Mouse (Mus musculus) thymus, postnatal 4 days (tissue): ENCODE data around the gene Fgf3.
A peak's percentile ranks its signal among the peaks of the same experiment; 100 is the strongest.
"Not testable (repeated sequence)": the region's sequence is repeated elsewhere in the genome, so short reads cannot be mapped to it uniquely, and the experiment has no call there.

ENCODE experiments used
- DNase-seq: peaks from one replicate; pipeline ENCODE4 v3.0.0; 2021

The Fgf3 gene

GRCm38 (mm10) chr7:144858702-144859101 is 20.8 kb downstream of the Fgf3 start:
- DNase-seq, result no peak

DNA sequence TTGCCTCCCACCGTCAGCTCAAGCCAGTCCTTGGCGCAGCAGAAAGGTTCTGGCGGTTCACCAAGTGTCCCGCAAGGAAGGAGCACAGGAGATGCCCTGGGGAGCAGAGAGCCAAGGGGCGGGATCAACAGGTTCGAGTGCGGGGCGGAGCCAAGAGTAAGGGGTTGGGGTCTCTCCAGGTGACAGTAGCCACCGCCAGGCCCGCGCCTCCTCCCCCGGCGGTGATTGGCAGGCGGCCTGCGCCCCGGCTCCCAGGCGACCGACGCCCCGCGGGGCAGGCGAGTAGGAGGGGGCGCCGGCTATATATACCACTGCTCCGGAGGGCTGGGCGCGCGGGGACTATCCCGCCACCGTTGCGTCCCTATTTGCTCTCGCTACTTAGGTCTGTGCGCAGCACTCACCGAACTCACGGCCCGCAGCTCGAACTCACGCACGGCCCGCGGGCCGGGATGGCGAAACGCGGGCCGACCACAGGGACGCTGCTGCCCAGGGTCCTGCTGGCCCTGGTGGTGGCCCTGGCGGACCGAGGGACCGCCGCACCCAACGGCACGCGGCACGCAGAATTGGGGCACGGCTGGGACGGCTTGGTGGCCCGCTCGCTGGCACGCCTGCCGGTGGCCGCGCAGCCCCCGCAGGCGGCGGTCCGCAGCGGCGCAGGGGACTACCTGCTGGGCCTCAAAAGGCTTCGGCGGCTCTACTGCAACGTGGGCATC is 23.3 kb downstream of the Fgf3 start:
- DNase-seq, result peak; percentile 12

- no peak for DNase-seq
Measured at GRCm38 (mm10) chr7:144861769-144862070, 23.8 kb downstream of the Fgf3 start.

- no peak for DNase-seq
Measured at GRCm38 (mm10) chr7:144862126-144862525, 24.2 kb downstream of the Fgf3 start.

- DNase-seq, result no peak
Measured at GRCm38 (mm10) chr7:144862712-144863111, 24.8 kb downstream of the Fgf3 start.

GRCm38 (mm10) chr7:144863196-144863595 is 25.3 kb downstream of the Fgf3 start:
- no peak for DNase-seq

DNA sequence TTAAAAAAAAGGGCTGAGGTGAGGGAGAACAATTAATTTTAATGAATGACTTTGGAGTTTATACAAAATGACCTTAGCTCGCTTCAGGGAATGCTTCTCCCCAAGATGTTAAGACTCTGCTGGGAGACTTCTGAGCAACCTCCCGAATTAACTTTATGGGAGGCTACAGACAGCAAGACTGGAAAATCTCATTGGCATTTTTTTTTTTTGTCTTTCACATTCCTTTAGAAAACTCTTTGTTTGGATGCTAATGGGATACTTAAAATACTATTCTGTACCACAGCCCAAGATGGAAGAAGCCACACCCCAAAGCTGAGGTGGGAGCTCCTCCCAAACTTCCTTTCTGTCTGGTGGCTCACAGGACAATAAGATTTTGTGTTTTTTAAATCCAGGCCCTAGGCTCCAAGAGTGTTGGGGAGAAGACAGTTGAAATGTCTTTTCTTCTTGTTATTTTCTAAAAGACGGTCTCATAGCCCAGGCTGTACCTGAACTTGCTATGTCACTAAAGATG is 26.3 kb downstream of the Fgf3 start:
- no peak for DNase-seq

DNA sequence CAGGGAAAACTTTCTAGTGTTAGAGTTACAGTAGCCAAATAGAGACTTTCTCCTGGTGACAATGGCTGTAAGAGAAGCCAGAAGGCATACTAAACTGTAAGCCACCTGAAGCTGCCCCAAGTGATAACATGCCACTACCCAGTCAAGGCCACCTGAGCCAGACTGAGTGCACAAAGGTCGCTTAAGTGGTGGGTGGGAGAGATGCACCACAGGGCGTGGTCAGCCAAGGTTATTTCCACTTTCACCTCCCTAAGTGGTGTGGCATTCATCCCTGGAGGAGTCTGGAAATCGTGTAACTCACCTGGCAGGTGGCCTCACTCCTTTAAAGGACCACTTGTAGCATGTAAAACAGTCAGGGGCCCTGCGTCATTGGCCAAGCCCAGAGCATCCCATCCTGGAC is 29.3 kb downstream of the Fgf3 start:
- no peak for DNase-seq

GRCm38 (mm10) chr7:144867602-144868001 is 29.7 kb downstream of the Fgf3 start:
- no peak for DNase-seq

DNA sequence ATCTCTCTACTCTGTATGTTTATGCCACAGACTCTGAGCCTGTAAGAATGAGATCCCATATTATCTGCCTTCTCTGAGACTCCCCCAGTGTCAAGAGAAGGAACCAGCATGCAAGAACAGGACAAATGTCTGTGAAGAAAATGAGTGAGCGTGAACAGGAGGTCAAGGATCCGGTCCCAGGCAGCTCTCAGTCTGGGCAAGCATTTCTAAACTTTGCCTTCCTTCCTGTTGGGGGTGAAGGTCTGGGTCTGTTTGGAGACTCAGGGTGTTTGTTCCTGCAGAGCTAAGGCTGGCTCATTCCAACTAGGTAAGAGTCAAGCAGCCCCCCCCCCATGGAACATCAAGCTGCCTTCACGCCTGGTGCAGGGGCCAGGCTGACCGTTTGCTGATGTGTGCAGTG is 34.5 kb downstream of the Fgf3 start:
- DNase-seq, result no peak

DNA sequence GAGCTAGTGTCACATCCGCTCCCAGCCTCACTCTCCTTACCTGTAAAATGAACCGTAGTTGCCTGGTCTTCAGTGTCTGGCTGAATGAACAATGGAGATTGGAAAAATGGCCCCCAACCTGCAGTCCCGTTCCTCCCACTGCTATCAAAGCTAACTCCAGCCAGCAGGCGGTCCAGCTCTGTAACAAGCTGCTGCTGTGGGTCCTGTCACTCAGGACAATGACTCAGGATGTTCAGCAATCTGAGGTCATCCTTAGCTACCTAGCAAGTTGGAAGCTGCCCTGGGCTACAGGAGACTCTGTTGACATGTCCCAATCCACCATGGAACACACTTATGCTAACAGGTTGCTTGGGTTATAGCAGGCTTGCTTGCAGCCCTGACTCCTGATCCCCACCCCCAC is 35.3 kb downstream of the Fgf3 start:
- DNase-seq, result no peak

DNA sequence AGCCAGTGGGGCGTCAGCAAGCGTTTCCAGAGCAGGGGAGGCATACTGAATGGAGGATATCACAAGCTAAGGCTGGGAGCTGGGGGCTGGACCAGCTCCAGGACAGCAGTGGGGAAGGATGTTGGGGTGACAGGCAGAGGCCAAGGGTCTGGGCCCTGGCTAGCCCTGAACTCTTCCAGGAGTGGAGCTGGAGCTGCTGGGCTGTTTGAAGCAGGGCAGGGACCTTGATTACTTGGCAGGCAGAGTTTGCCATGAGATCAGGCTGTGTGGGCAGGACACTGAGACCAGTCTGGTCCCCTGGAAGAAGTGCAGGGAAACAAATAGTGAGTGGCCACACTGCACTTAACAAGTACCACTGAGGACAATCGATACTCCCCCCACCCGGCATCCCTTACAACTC is 36.3 kb downstream of the Fgf3 start:
- no peak for DNase-seq

- no peak for DNase-seq
Measured at GRCm38 (mm10) chr7:144878401-144878800, 40.5 kb downstream of the Fgf3 start.

GRCm38 (mm10) chr7:144883106-144883505 is 45.2 kb downstream of the Fgf3 start:
- no peak for DNase-seq

DNA sequence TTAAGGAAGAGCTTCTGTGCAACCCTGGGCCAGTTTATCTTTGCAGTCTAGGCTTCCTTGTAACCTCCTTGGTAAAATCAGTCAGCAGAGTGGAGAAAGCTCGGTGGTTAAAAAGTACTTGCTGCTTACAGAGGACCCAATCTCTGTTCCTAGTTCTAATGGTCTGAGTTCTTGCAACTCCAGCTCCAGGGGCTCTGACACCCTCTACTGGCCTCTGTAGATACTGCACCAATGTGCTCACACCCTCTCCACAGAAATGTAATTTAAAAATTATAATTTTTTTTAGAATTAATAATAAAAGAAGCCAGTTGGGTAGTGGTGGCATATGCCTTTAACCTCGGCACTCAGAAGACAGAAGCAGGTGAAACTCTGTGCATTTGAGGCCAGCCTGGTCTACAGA is 49.8 kb downstream of the Fgf3 start:
- DNase-seq, result no peak

- DNase-seq, result no peak
Measured at GRCm38 (mm10) chr7:144888564-144889299, 50.8 kb downstream of the Fgf3 start.

GRCm38 (mm10) chr7:144890661-144891060 is 52.8 kb downstream of the Fgf3 start:
- not testable (repeated sequence) for DNase-seq

DNA sequence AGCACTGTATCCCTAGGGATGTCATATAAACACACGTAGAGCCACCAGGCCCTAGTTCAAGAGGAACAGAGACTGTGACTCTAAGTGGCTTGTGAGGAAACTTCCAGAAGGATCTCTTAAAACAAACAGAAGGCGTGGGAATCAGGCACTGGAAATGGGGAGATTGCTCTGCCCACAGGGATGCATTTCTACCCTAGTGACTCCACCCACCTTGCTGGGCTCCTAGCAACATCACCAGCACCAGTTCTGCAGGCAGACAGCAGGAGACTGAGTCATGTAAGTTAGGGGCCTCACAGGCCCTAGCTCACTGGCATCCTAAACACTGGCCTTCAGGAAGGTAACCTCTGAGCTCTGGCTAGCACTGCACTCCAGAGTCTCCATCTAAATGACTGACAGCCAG is 54.0 kb downstream of the Fgf3 start:
- DNase-seq, result no peak

DNA sequence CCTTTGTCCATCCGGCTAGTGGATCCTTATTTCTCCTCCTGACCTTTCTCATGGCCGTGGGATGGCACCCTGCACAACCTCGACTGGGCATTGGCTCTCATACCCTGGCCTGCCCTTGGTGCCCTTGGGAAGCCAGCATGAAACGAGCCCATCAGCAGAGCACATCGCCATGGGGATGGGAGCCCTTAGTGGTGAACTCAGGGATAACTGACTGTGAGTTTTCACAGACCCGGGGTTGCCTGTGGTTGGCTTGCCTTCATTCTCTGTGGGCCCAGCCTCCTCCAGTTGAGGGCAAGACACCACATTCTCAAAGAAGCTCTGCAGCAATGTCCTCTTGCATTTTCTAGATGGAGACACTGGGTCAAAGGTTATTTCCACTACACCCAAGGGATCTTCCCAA is 54.4 kb downstream of the Fgf3 start:
- DNase-seq, result no peak
